Mouse (Mus musculus): Measurements from ENCODE around the gene Epb41l4b.

GRCm38 (mm10) chr4:56965586-56966179 is 177.6 kb downstream of the Epb41l4b start:
- TF ChIP-seq POLR2A (IDR thresholded peaks at IDR 0.05; ENCODE audit: borderline replicate concordance, control insufficient read depth, low read depth, low read length), result no peak
- no peak for TF ChIP-seq CTCF (IDR thresholded peaks at IDR 0.05; ENCODE audit: control insufficient read depth, insufficient read depth, low read length)

Measured in bone marrow, adult 2 months (tissue).